Comparison of ENCODE assay signal across 10 mouse cellular contexts in genomic region chr19:42380981-42381373, GRCm38 (mm10). TPM values are rescaled to one million over a fixed set of nuclear protein-coding genes. Genes with fewer than 3 reads are reported as not detected.
DNase-seq lines count a peak whose midpoint lies in the region; ATAC-seq and TF ChIP-seq lines count a peak whose summit lies in the region.
"Had no signal": no experiment of that assay in that cellular context is flagged by ENCODE, and none has a peak within 500 bp of the region (broad histone marks: within the 10 kb centered on the region; RNA-seq: fewer than 3 reads in every experiment).

No protein-coding gene starts in this region.

- no peaks in the 10 kb centered on the region for H3K36me3 ChIP-seq in heart, embryonic 11.5 days (ENCODE audit: control insufficient read depth, insufficient read depth, low read length)
- H3K36me3 ChIP-seq in E14TG2a.4 (ENCODE audit: insufficient read depth, low read length): no peaks in the 10 kb centered on the region
- H3K36me3 ChIP-seq in forebrain, embryonic 12.5 days (replicated peaks): no peaks in the 10 kb centered on the region

- no peak for DNase-seq in heart, adult 8-10 months (ENCODE audit: low spot score)
- peak; percentile 17 for DNase-seq in mesoderm, embryonic 11.5 days (ENCODE audit: low read depth, low spot score)
- DNase-seq in frontal cortex, adult 2 months (ENCODE audit: extremely low spot score in 1 of 2, low spot score in 1 of 2): no peak
- no peak for DNase-seq in adrenal gland, adult (ENCODE audit: inconsistent age in 2 of 2, low spot score in 1 of 2)
- DNase-seq: B cell, adult 2 months had no signal

- 0 out of 2 replicates have a peak, but pooled peaks cover 5% of the 10 kb centered on the region for H3K4me1 ChIP-seq in heart, embryonic 11.5 days (ENCODE audit: control insufficient read depth, insufficient read depth, low read length)
- peaks cover 73% of the 10 kb centered on the region for H3K4me1 ChIP-seq in E14TG2a.4 (replicated peaks; ENCODE audit: low read depth, low read length)
- peaks cover 34% of the 10 kb centered on the region for H3K4me1 ChIP-seq in forebrain, embryonic 12.5 days

- peak overlapping the region; percentile 23 for H3K4me3 ChIP-seq in heart, embryonic 11.5 days (ENCODE audit: low read depth, low read length)
- H3K4me3 ChIP-seq in E14TG2a.4 (replicated peaks; ENCODE audit: low read length): peak overlapping the region; percentile 51
- peak overlapping the region; percentile 39 for H3K4me3 ChIP-seq in forebrain, embryonic 12.5 days (replicated peaks)

- no peak overlapping the region for H3K9ac ChIP-seq in heart, embryonic 11.5 days (ENCODE audit: low read depth, low read length)
- peak overlapping the region; percentile 56 for H3K9ac ChIP-seq in forebrain, embryonic 12.5 days

- no peaks in the 10 kb centered on the region for H3K9me3 ChIP-seq in heart, embryonic 11.5 days (replicated peaks; ENCODE audit: control insufficient read depth, low read length)
- H3K9me3 ChIP-seq in E14TG2a.4 (ENCODE audit: low read length): no peaks in the 10 kb centered on the region
- H3K9me3 ChIP-seq in forebrain, embryonic 12.5 days: no peaks in the 10 kb centered on the region

- peaks cover 60% of the 10 kb centered on the region for H3K27me3 ChIP-seq in heart, embryonic 11.5 days (ENCODE audit: control insufficient read depth, insufficient read depth, low read length)
- peaks cover 49% of the 10 kb centered on the region for H3K27me3 ChIP-seq in E14TG2a.4 (ENCODE audit: insufficient read depth, low read length)
- peaks cover 42% of the 10 kb centered on the region for H3K27me3 ChIP-seq in forebrain, embryonic 12.5 days

- H3K27ac ChIP-seq in heart, embryonic 11.5 days (ENCODE audit: low read depth, low read length): no peak overlapping the region
- H3K27ac ChIP-seq in forebrain, embryonic 12.5 days: peak overlapping the region; percentile 51

- no peak for ATAC-seq in heart, embryonic 11.5 days (replicated peaks; ENCODE audit: insufficient number of reproducible peaks, low FRiP score, low TSS enrichment)
- ATAC-seq in forebrain, embryonic 12.5 days (ENCODE audit: low FRiP score): peak; percentile 56; the same call in 1 of the 2 replicates
- ATAC-seq in CD4-positive, CD25-positive, alpha-beta regulatory T cell, adult 4 months: no peak

- TF ChIP-seq CTCF in E14TG2a.4 (conservative IDR thresholded peaks at IDR 0.05; ENCODE audit: low read length): no peak

- peak overlapping the region; percentile 53 for H3K4me2 ChIP-seq in heart, embryonic 11.5 days
- H3K4me2 ChIP-seq in forebrain, embryonic 12.5 days: peak overlapping the region; percentile 68

- WGBS in heart, embryonic 11.5 days (ENCODE audit: insufficient replicate concordance): under 1% methylated on average over 13 of the region's 13 CpGs
- under 1% methylated on average over 13 of the region's 13 CpGs for WGBS in forebrain, embryonic 12.5 days

RNA-seq across cellular contexts. Expression of gene Crtac1, which starts 50.6 kb away (rescaled TPM):
- 0.23 and 0.46 TPM in 2 replicates for polyA plus RNA-seq in heart, embryonic 11.5 days (2014; fragmentation: Nextera tagmentation; extraction: Ambion mirVana)
- total RNA-seq in heart, adult 8-10 months (2022): under 1 TPM in 2 of 4 experiments, not detected in 2; 0.09 to 0.60 TPM
- polyA plus RNA-seq in forebrain, embryonic 12.5 days (2016; fragmentation: Nextera tagmentation; extraction: Ambion mirVana): 8.6 and 9.3 TPM in 2 replicates
- polyA plus RNA-seq in frontal cortex, adult 2 months (2012; rRNA removed): 50.0 and 77.2 TPM in 2 replicates
- polyA plus RNA-seq in CD4-positive, CD25-positive, alpha-beta regulatory T cell, adult 4 months (2017; shearing (Covaris generic)): not detected
- total RNA-seq: liver, adult 2 months had no signal
- polyA plus RNA-seq: liver, adult 2 months had no signal
